Mouse (Mus musculus): ENCODE data around the gene Syne4. TPM values are rescaled to one million over a fixed set of nuclear protein-coding genes. Genes with fewer than 3 reads are reported as not detected.

Gene Syne4
- polyA plus RNA-seq, 1 experiment, result 1.2 TPM

DNA sequence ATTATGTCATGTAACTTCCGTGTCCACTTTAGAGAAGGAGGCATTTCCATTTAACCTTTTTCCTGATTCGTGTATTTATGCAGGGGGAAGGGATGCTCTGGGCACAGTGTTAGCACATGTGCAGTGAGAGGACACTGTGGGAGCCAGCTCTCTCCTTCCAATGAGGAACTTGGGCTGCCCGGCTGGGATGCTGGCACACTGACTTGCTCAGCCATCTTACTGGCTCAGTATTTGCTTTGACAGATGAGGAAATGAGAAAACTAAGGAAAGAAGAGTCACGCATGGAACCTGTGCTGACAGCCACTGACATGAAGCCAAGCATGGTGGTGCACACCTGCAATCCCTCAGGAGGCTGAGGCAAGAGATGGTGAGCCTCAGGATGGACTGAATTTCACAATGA, 45.0 kb upstream of the Syne4 start:
- no peaks in the 10 kb centered on the region for H3K79me2 ChIP-seq (ENCODE audit: control insufficient read depth, insufficient read depth)
- H3ac ChIP-seq (ENCODE audit: control insufficient read depth, insufficient read length), result no peak overlapping the region
- no peaks in the 10 kb centered on the region for H3K36me3 ChIP-seq (ENCODE audit: control insufficient read depth, insufficient read depth)
- no peaks in the 10 kb centered on the region for H3K27me3 ChIP-seq (ENCODE audit: control insufficient read depth, insufficient read depth, insufficient read length)
- no peak overlapping the region for H3K4me2 ChIP-seq (ENCODE audit: low read depth)
- H3K4me3 ChIP-seq, result no peak overlapping the region
- no peak for TF ChIP-seq TCF12 (IDR thresholded peaks at IDR 0.05; ENCODE audit: insufficient read depth, poor library complexity, severe bottlenecking)
- no peak for TF ChIP-seq E2F4 (IDR thresholded peaks at IDR 0.05; ENCODE audit: insufficient read depth)
- no peak for TF ChIP-seq MYOG (IDR thresholded peaks at IDR 0.05; ENCODE audit: control insufficient read depth in 1 of 3, insufficient read depth in 1 of 3, insufficient read length in 2 of 3, low read depth in 2 of 3)
- no peak for TF ChIP-seq TCF3 (IDR thresholded peaks at IDR 0.05; ENCODE audit: insufficient read length, low read depth)
- TF ChIP-seq USF1 (IDR thresholded peaks at IDR 0.05; ENCODE audit: low read depth), result no peak
- no peak for TF ChIP-seq MYOD1 (IDR thresholded peaks at IDR 0.05; ENCODE audit: control insufficient read depth in 1 of 3, insufficient read length in 2 of 3, low read depth in 2 of 3)
- TF ChIP-seq POLR2AphosphoS2 (IDR thresholded peaks at IDR 0.05; ENCODE audit: insufficient read length, low read depth), result no peak
- TF ChIP-seq REST (IDR thresholded peaks at IDR 0.05; ENCODE audit: insufficient read depth, insufficient read length), result no peak
- TF ChIP-seq MAX (IDR thresholded peaks at IDR 0.05; ENCODE audit: low read depth), result no peak
- TF ChIP-seq POLR2A (IDR thresholded peaks at IDR 0.05; ENCODE audit: insufficient read length, low read depth), result no peak
- TF ChIP-seq SRF (IDR thresholded peaks at IDR 0.05; ENCODE audit: control insufficient read depth, insufficient read length, low read depth), result no peak
- TF ChIP-seq CEBPB (IDR thresholded peaks at IDR 0.05; ENCODE audit: insufficient read depth, poor library complexity, severe bottlenecking), result no peak

DNA sequence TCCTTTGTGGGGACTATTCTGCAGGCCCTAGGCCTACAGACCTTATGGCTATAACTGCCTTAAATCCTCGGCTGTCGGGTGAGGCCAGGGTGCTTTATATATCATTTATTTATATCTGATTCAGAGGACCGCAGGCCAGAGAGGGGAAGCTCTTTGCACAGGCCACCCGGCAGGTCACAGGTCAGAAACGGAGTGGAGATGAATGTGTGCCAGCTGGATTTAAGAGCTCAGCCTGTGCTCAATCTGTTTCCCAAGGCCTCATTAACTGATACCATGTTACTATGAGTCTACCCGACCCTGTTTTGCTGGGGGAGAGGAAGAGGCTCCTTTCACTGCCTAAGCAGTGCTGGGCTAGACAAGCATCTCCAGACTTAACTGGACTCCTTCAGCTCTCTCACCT, 40.2 kb upstream of the Syne4 start:
- H3K4me2 ChIP-seq (ENCODE audit: low read depth), result no peak overlapping the region
- TF ChIP-seq SRF (IDR thresholded peaks at IDR 0.05; ENCODE audit: control insufficient read depth, insufficient read length, low read depth) (no peak), USF1 (IDR thresholded peaks at IDR 0.05; ENCODE audit: low read depth) (no peak), POLR2AphosphoS2 (IDR thresholded peaks at IDR 0.05; ENCODE audit: insufficient read length, low read depth) (no peak), REST (IDR thresholded peaks at IDR 0.05; ENCODE audit: insufficient read depth, insufficient read length) (no peak), CEBPB (IDR thresholded peaks at IDR 0.05; ENCODE audit: insufficient read depth, poor library complexity, severe bottlenecking) (no peak), MYOG (IDR thresholded peaks at IDR 0.05; ENCODE audit: control insufficient read depth in 1 of 3, insufficient read depth in 1 of 3, insufficient read length in 2 of 3, low read depth in 2 of 3) (no peak), POLR2A (IDR thresholded peaks at IDR 0.05; ENCODE audit: insufficient read length, low read depth) (no peak), MYOD1 (IDR thresholded peaks at IDR 0.05; ENCODE audit: control insufficient read depth in 1 of 3, insufficient read length in 2 of 3, low read depth in 2 of 3) (no peak), TCF12 (IDR thresholded peaks at IDR 0.05; ENCODE audit: insufficient read depth, poor library complexity, severe bottlenecking) (no peak), TCF3 (IDR thresholded peaks at IDR 0.05; ENCODE audit: insufficient read length, low read depth) (no peak), MAX (IDR thresholded peaks at IDR 0.05; ENCODE audit: low read depth) (no peak), E2F4 (IDR thresholded peaks at IDR 0.05; ENCODE audit: insufficient read depth) (no peak)
- H3K4me3 ChIP-seq, result no peak overlapping the region

DNA sequence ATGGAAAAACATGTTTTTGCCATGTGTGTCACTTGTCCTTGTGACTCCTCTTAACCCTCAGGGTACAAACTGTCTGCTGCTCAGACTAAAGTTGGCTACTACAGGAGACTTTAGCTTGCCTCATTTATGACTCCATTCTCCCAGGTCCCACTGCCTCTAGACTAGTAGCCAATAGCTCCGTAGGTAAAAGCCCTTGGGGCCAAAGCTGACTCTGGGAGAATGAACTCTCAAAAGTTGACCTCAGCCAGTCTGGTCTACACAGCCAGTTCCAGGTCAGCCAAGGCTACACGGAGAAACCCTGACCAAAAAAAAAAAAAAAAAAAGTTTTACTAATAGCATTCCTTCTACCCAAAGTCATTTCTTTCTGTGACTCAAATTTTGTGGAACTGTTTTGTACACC, 35.7 kb upstream of the Syne4 start:
- TF ChIP-seq MAX (IDR thresholded peaks at IDR 0.05; ENCODE audit: low read depth) (no peak), MYOG (IDR thresholded peaks at IDR 0.05; ENCODE audit: control insufficient read depth in 1 of 3, insufficient read depth in 1 of 3, insufficient read length in 2 of 3, low read depth in 2 of 3) (no peak), TCF3 (IDR thresholded peaks at IDR 0.05; ENCODE audit: insufficient read length, low read depth) (no peak), MYOD1 (IDR thresholded peaks at IDR 0.05; ENCODE audit: control insufficient read depth in 1 of 3, insufficient read length in 2 of 3, low read depth in 2 of 3) (no peak), SRF (IDR thresholded peaks at IDR 0.05; ENCODE audit: control insufficient read depth, insufficient read length, low read depth) (no peak), E2F4 (IDR thresholded peaks at IDR 0.05; ENCODE audit: insufficient read depth) (no peak), POLR2A (IDR thresholded peaks at IDR 0.05; ENCODE audit: insufficient read length, low read depth) (no peak), USF1 (IDR thresholded peaks at IDR 0.05; ENCODE audit: low read depth) (no peak), REST (IDR thresholded peaks at IDR 0.05; ENCODE audit: insufficient read depth, insufficient read length) (no peak)
- no peaks in the 10 kb centered on the region for H3K79me2 ChIP-seq (ENCODE audit: control insufficient read depth, insufficient read depth)
- H3K36me3 ChIP-seq (ENCODE audit: control insufficient read depth, insufficient read depth), result no peaks in the 10 kb centered on the region
- peak overlapping the region; percentile 91 for H3K4me2 ChIP-seq (ENCODE audit: low read depth)
- peak overlapping the region; percentile 36 for H3K4me3 ChIP-seq
- no peaks in the 10 kb centered on the region for H3K27me3 ChIP-seq (ENCODE audit: control insufficient read depth, insufficient read depth, insufficient read length)
- H3ac ChIP-seq (ENCODE audit: control insufficient read depth, insufficient read length), result no peak overlapping the region

More for the DNA sequence above, 40.2 kb upstream of the Syne4 start:
- no peaks in the 10 kb centered on the region for H3K27me3 ChIP-seq (ENCODE audit: control insufficient read depth, insufficient read depth, insufficient read length)
- H3K79me2 ChIP-seq (ENCODE audit: control insufficient read depth, insufficient read depth), result no peaks in the 10 kb centered on the region
- no peaks in the 10 kb centered on the region for H3K36me3 ChIP-seq (ENCODE audit: control insufficient read depth, insufficient read depth)
- no peak overlapping the region for H3ac ChIP-seq (ENCODE audit: control insufficient read depth, insufficient read length)

DNA sequence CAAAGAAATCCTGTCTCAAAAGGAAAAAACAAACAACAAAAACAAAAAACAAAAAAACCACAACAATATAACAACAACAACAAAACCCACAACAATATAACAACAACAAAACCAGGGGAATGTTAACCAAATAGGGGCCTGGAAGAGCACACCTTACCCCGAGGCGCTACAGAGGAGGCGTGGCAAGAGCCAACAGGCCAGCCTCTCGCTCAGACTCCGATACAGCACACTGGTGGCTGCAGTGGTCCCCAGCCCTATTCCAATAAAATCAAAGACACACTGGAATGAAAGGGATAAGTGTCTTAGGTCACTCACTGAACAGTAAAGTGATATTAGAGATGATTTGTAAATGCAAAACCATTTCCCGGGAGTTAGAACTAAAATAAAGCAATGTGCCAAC, 35.1 kb upstream of the Syne4 start:
- H3K4me2 ChIP-seq (ENCODE audit: low read depth), result peak overlapping the region; percentile 91
- H3K27me3 ChIP-seq (ENCODE audit: control insufficient read depth, insufficient read depth, insufficient read length), result no peaks in the 10 kb centered on the region
- no peak overlapping the region for H3ac ChIP-seq (ENCODE audit: control insufficient read depth, insufficient read length)
- no peaks in the 10 kb centered on the region for H3K36me3 ChIP-seq (ENCODE audit: control insufficient read depth, insufficient read depth)
- H3K79me2 ChIP-seq (ENCODE audit: control insufficient read depth, insufficient read depth), result no peaks in the 10 kb centered on the region
- H3K4me3 ChIP-seq, result peak overlapping the region; percentile 36
- no peak for TF ChIP-seq MAX (IDR thresholded peaks at IDR 0.05; ENCODE audit: low read depth)
- no peak for TF ChIP-seq USF1 (IDR thresholded peaks at IDR 0.05; ENCODE audit: low read depth)
- no peak for TF ChIP-seq POLR2A (IDR thresholded peaks at IDR 0.05; ENCODE audit: insufficient read length, low read depth)
- no peak for TF ChIP-seq TCF12 (IDR thresholded peaks at IDR 0.05; ENCODE audit: insufficient read depth, poor library complexity, severe bottlenecking)
- TF ChIP-seq CEBPB (IDR thresholded peaks at IDR 0.05; ENCODE audit: insufficient read depth, poor library complexity, severe bottlenecking), result no peak
- TF ChIP-seq MYOD1 (IDR thresholded peaks at IDR 0.05; ENCODE audit: control insufficient read depth in 1 of 3, insufficient read length in 2 of 3, low read depth in 2 of 3), result no peak
- no peak for TF ChIP-seq E2F4 (IDR thresholded peaks at IDR 0.05; ENCODE audit: insufficient read depth)
- TF ChIP-seq REST (IDR thresholded peaks at IDR 0.05; ENCODE audit: insufficient read depth, insufficient read length), result no peak
- no peak for TF ChIP-seq POLR2AphosphoS2 (IDR thresholded peaks at IDR 0.05; ENCODE audit: insufficient read length, low read depth)
- TF ChIP-seq MYOG (IDR thresholded peaks at IDR 0.05; ENCODE audit: control insufficient read depth in 1 of 3, insufficient read depth in 1 of 3, insufficient read length in 2 of 3, low read depth in 2 of 3), result no peak
- no peak for TF ChIP-seq SRF (IDR thresholded peaks at IDR 0.05; ENCODE audit: control insufficient read depth, insufficient read length, low read depth)
- no peak for TF ChIP-seq TCF3 (IDR thresholded peaks at IDR 0.05; ENCODE audit: insufficient read length, low read depth)
